Mouse (Mus musculus): Measurements from ENCODE around the gene Hapln3. TPM values are rescaled to one million over a fixed set of nuclear protein-coding genes. Genes with fewer than 3 reads are reported as not detected.

The Hapln3 gene
- polyA plus RNA-seq, 1 experiment from 2014 or later, result 2.9 TPM

- ATAC-seq (replicated peaks; ENCODE audit: low FRiP score, low TSS enrichment, low read depth) (no peak), DNase-seq (ENCODE audit: low spot score) (no peak)
- WGBS, result 55% methylated on average over 12 of the region's 12 CpGs
- peaks cover 16% of the 10 kb centered on the region for H3K4me1 ChIP-seq (replicated peaks; ENCODE audit: control insufficient read depth, insufficient read depth, low read length)
- peaks cover 32% of the 10 kb centered on the region for H3K36me3 ChIP-seq (ENCODE audit: control insufficient read depth, insufficient read depth, low read length)
- no peaks in the 10 kb centered on the region for H3K9me3 ChIP-seq (ENCODE audit: control insufficient read depth, low read length)
- peak overlapping the region; percentile 77 for H3K4me3 ChIP-seq (ENCODE audit: low read depth, low read length)
- H3K27me3 ChIP-seq (replicated peaks; ENCODE audit: control insufficient read depth, insufficient read depth, low read length), result no peaks in the 10 kb centered on the region
- H3K4me2 ChIP-seq (ENCODE audit: low read length), result peak overlapping the region; percentile 80
- H3K27ac ChIP-seq (ENCODE audit: low read depth), result no peak overlapping the region
- H3K9ac ChIP-seq (ENCODE audit: low read length), result peak overlapping the region; percentile 70; the same call in 1 of the 2 replicates
Measured at GRCm38 (mm10) chr7:79147011-79147837, 16.4 kb upstream of the Hapln3 start.

- peaks cover 58% of the 10 kb centered on the region for H3K36me3 ChIP-seq (ENCODE audit: control insufficient read depth, insufficient read depth, low read length)
- H3K9me3 ChIP-seq (ENCODE audit: control insufficient read depth, low read length), result no peaks in the 10 kb centered on the region
- H3K4me3 ChIP-seq (ENCODE audit: low read depth, low read length), result no peak overlapping the region
- H3K4me2 ChIP-seq (ENCODE audit: low read length), result no peak overlapping the region
- WGBS, result 38% methylated on average over 8 of the region's 8 CpGs
- ATAC-seq (replicated peaks; ENCODE audit: low FRiP score, low TSS enrichment, low read depth), result no peak
- H3K27me3 ChIP-seq (replicated peaks; ENCODE audit: control insufficient read depth, insufficient read depth, low read length), result no peaks in the 10 kb centered on the region
- DNase-seq (ENCODE audit: low spot score), result peak; percentile 91
- no peak overlapping the region for H3K27ac ChIP-seq (ENCODE audit: low read depth)
- H3K9ac ChIP-seq (ENCODE audit: low read length), result no peak overlapping the region
- H3K4me1 ChIP-seq (replicated peaks; ENCODE audit: control insufficient read depth, insufficient read depth, low read length), result no peaks in the 10 kb centered on the region
Measured at GRCm38 (mm10) chr7:79140897-79141296, 10.1 kb upstream of the Hapln3 start.

GRCm38 (mm10) chr7:79139891-79140591 lies 9.2 kb upstream of the Hapln3 start:
- Histone ChIP-seq H3K9me3 (ENCODE audit: control insufficient read depth, low read length) (no peaks in the 10 kb centered on the region), H3K27me3 (replicated peaks; ENCODE audit: control insufficient read depth, insufficient read depth, low read length) (no peaks in the 10 kb centered on the region), H3K27ac (ENCODE audit: low read depth) (no peak overlapping the region), H3K36me3 (ENCODE audit: control insufficient read depth, insufficient read depth, low read length) (peaks cover 62% of the 10 kb centered on the region), H3K4me1 (replicated peaks; ENCODE audit: control insufficient read depth, insufficient read depth, low read length) (no peaks in the 10 kb centered on the region), H3K4me2 (ENCODE audit: low read length) (no peak overlapping the region), H3K9ac (ENCODE audit: low read length) (no peak overlapping the region), H3K4me3 (ENCODE audit: low read depth, low read length) (no peak overlapping the region)
- DNase-seq (ENCODE audit: low spot score) (no peak), ATAC-seq (replicated peaks; ENCODE audit: low FRiP score, low TSS enrichment, low read depth) (no peak)
- 51% methylated on average over 4 of the region's 4 CpGs for WGBS

- H3K27ac ChIP-seq (ENCODE audit: low read depth), result no peak overlapping the region
- no peaks in the 10 kb centered on the region for H3K9me3 ChIP-seq (ENCODE audit: control insufficient read depth, low read length)
- no peak overlapping the region for H3K4me3 ChIP-seq (ENCODE audit: low read depth, low read length)
- no peaks in the 10 kb centered on the region for H3K4me1 ChIP-seq (replicated peaks; ENCODE audit: control insufficient read depth, insufficient read depth, low read length)
- H3K27me3 ChIP-seq (replicated peaks; ENCODE audit: control insufficient read depth, insufficient read depth, low read length), result no peaks in the 10 kb centered on the region
- 70% methylated on average over 6 of the region's 6 CpGs for WGBS
- DNase-seq (ENCODE audit: low spot score) (no peak), ATAC-seq (replicated peaks; ENCODE audit: low FRiP score, low TSS enrichment, low read depth) (no peak)
- H3K9ac ChIP-seq (ENCODE audit: low read length), result no peak overlapping the region
- H3K4me2 ChIP-seq (ENCODE audit: low read length), result no peak overlapping the region
- H3K36me3 ChIP-seq (ENCODE audit: control insufficient read depth, insufficient read depth, low read length), result peaks cover 62% of the 10 kb centered on the region
Measured at GRCm38 (mm10) chr7:79139328-79139824, 8.6 kb upstream of the Hapln3 start.

- 24% methylated on average over 6 of the region's 6 CpGs for WGBS
- H3K27me3 ChIP-seq (replicated peaks; ENCODE audit: control insufficient read depth, insufficient read depth, low read length), result 0 out of 2 replicates have a peak, but pooled peaks cover 3% of the 10 kb centered on the region
Measured at GRCm38 (mm10) chr7:79133391-79133790, 2.6 kb upstream of the Hapln3 start.

GRCm38 (mm10) chr7:79130385-79130784 lies 433 bp downstream of the Hapln3 start:
- Histone ChIP-seq H3K27ac (ENCODE audit: low read depth) (no peak overlapping the region), H3K4me1 (replicated peaks; ENCODE audit: control insufficient read depth, insufficient read depth, low read length) (peaks cover 5% of the 10 kb centered on the region), H3K9me3 (ENCODE audit: control insufficient read depth, low read length) (no peaks in the 10 kb centered on the region), H3K9ac (ENCODE audit: low read length) (0 out of 2 replicates have a peak overlapping the region, but pooled peaks have one; percentile 23), H3K36me3 (ENCODE audit: control insufficient read depth, insufficient read depth, low read length) (peaks cover 18% of the 10 kb centered on the region), H3K4me3 (ENCODE audit: low read depth, low read length) (peak overlapping the region; percentile 33), H3K4me2 (ENCODE audit: low read length) (peak overlapping the region; percentile 51), H3K27me3 (replicated peaks; ENCODE audit: control insufficient read depth, insufficient read depth, low read length) (0 out of 2 replicates have a peak, but pooled peaks cover 3% of the 10 kb centered on the region)
- ATAC-seq (replicated peaks; ENCODE audit: low FRiP score, low TSS enrichment, low read depth) (no peak), DNase-seq (ENCODE audit: low spot score) (no peak)
- 16% methylated on average over 13 of the region's 13 CpGs for WGBS

More at GRCm38 (mm10) chr7:79133391-79133790, 2.6 kb upstream of the Hapln3 start:
- no peak overlapping the region for H3K4me3 ChIP-seq (ENCODE audit: low read depth, low read length)
- peaks cover 37% of the 10 kb centered on the region for H3K36me3 ChIP-seq (ENCODE audit: control insufficient read depth, insufficient read depth, low read length)
- H3K9ac ChIP-seq (ENCODE audit: low read length), result no peak overlapping the region
- H3K27ac ChIP-seq (ENCODE audit: low read depth), result no peak overlapping the region
- peaks cover 5% of the 10 kb centered on the region for H3K4me1 ChIP-seq (replicated peaks; ENCODE audit: control insufficient read depth, insufficient read depth, low read length)
- no peak overlapping the region for H3K4me2 ChIP-seq (ENCODE audit: low read length)
- no peak for DNase-seq (ENCODE audit: low spot score)
- no peaks in the 10 kb centered on the region for H3K9me3 ChIP-seq (ENCODE audit: control insufficient read depth, low read length)
- no peak for ATAC-seq (replicated peaks; ENCODE audit: low FRiP score, low TSS enrichment, low read depth)

- Histone ChIP-seq H3K27me3 (replicated peaks; ENCODE audit: control insufficient read depth, insufficient read depth, low read length) (0 out of 2 replicates have a peak, but pooled peaks cover 3% of the 10 kb centered on the region), H3K4me1 (replicated peaks; ENCODE audit: control insufficient read depth, insufficient read depth, low read length) (peaks cover 5% of the 10 kb centered on the region), H3K27ac (ENCODE audit: low read depth) (no peak overlapping the region), H3K36me3 (ENCODE audit: control insufficient read depth, insufficient read depth, low read length) (peaks cover 13% of the 10 kb centered on the region), H3K4me2 (ENCODE audit: low read length) (peak overlapping the region; percentile 51), H3K9me3 (ENCODE audit: control insufficient read depth, low read length) (no peaks in the 10 kb centered on the region), H3K4me3 (ENCODE audit: low read depth, low read length) (peak overlapping the region; percentile 33), H3K9ac (ENCODE audit: low read length) (no peak overlapping the region)
- DNase-seq (ENCODE audit: low spot score), result no peak
- no peak for ATAC-seq (replicated peaks; ENCODE audit: low FRiP score, low TSS enrichment, low read depth)
- 17% methylated on average over 8 of the region's 8 CpGs for WGBS
Measured at GRCm38 (mm10) chr7:79129883-79130282, 935 bp downstream of the Hapln3 start.

- H3K27ac ChIP-seq (ENCODE audit: low read depth), result no peak overlapping the region
- H3K36me3 ChIP-seq (ENCODE audit: control insufficient read depth, insufficient read depth, low read length), result no peaks in the 10 kb centered on the region
- no peaks in the 10 kb centered on the region for H3K27me3 ChIP-seq (replicated peaks; ENCODE audit: control insufficient read depth, insufficient read depth, low read length)
- no peak overlapping the region for H3K4me3 ChIP-seq (ENCODE audit: low read depth, low read length)
- WGBS, result 77% methylated on average over 5 of the region's 5 CpGs
- no peaks in the 10 kb centered on the region for H3K4me1 ChIP-seq (replicated peaks; ENCODE audit: control insufficient read depth, insufficient read depth, low read length)
- H3K9me3 ChIP-seq (ENCODE audit: control insufficient read depth, low read length), result no peaks in the 10 kb centered on the region
- H3K9ac ChIP-seq (ENCODE audit: low read length), result no peak overlapping the region
- ATAC-seq (replicated peaks; ENCODE audit: low FRiP score, low TSS enrichment, low read depth), result no peak
- H3K4me2 ChIP-seq (ENCODE audit: low read length), result no peak overlapping the region
- no peak for DNase-seq (ENCODE audit: low spot score)
Measured at GRCm38 (mm10) chr7:79123465-79123864, 7.4 kb downstream of the Hapln3 start.

Data from intestine, embryonic 14.5 days (tissue).